Mouse (Mus musculus): ENCODE measurements around the gene Ttll7. TPM values are rescaled to one million over a fixed set of nuclear protein-coding genes. Genes with fewer than 3 reads are reported as not detected.

Ttll7 gene
- total and polyA plus RNA-seq, 3 experiments, result not detected

DNA sequence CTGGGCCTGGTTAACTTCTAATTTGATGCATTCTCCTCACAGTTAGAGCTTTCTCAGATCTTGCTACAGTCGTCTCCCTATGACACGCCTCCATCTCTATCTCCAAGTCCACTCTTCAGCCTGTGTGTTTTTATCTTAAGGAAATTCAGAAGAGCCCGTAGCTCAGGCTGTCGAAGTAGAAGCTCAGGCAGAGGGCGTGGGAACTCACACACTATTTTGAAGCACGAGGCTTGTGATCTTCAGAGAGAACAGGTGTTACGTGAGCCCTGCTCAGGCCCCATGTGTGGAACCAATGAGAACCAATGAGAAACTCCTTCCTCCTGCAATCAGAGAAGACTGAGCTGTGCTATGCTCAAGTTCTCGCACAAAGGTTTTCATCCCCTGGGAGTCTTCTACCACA is 65.7 kb downstream of the Ttll7 start:
- TF ChIP-seq TCF12 (IDR thresholded peaks at IDR 0.05; ENCODE audit: low read depth, low read length), result no peak
- no peak for TF ChIP-seq ETS1 (IDR thresholded peaks at IDR 0.05; ENCODE audit: low read depth, low read length)
- no peaks in the 10 kb centered on the region for H3K36me3 ChIP-seq (ENCODE audit: control insufficient read depth in 1 of 2, insufficient read depth in 2 of 2, low read length in 2 of 2)
- no peak overlapping the region for H3K27ac ChIP-seq (ENCODE audit: control insufficient read depth, low read depth, low read length)
- no peaks in the 10 kb centered on the region for H3K9me3 ChIP-seq (replicated peaks; ENCODE audit: insufficient read depth, low read length)
- H3K9ac ChIP-seq (ENCODE audit: control insufficient read depth, low read depth, low read length, poor library complexity, severe bottlenecking), result no peak overlapping the region
- H3K4me3 ChIP-seq (ENCODE audit: control insufficient read depth in 1 of 2, insufficient read depth in 1 of 2, low read depth in 2 of 2, low read length in 2 of 2), result no peak overlapping the region
- H3K4me1 ChIP-seq (ENCODE audit: control insufficient read depth in 1 of 2, insufficient read depth in 2 of 2, low read length in 2 of 2), result no peaks in the 10 kb centered on the region
- no peak for DNase-seq (ENCODE audit: low read depth, low spot score)
- H3K27me3 ChIP-seq (ENCODE audit: control insufficient read depth in 1 of 2, insufficient read depth in 2 of 2, low read length in 2 of 2), result no peaks in the 10 kb centered on the region
- H3K79me2 ChIP-seq (ENCODE audit: control insufficient read depth, insufficient read depth, low read length, poor library complexity), result no peaks in the 10 kb centered on the region

- Histone ChIP-seq H3K79me2 (ENCODE audit: control insufficient read depth, insufficient read depth, low read length, poor library complexity) (no peaks in the 10 kb centered on the region), H3K36me3 (ENCODE audit: control insufficient read depth in 1 of 2, insufficient read depth in 2 of 2, low read length in 2 of 2) (no peaks in the 10 kb centered on the region), H3K27ac (ENCODE audit: control insufficient read depth, low read depth, low read length) (no peak overlapping the region), H3K27me3 (ENCODE audit: control insufficient read depth in 1 of 2, insufficient read depth in 2 of 2, low read length in 2 of 2) (no peaks in the 10 kb centered on the region), H3K4me1 (ENCODE audit: control insufficient read depth in 1 of 2, insufficient read depth in 2 of 2, low read length in 2 of 2) (no peaks in the 10 kb centered on the region), H3K9me3 (replicated peaks; ENCODE audit: insufficient read depth, low read length) (no peaks in the 10 kb centered on the region), H3K4me3 (ENCODE audit: control insufficient read depth in 1 of 2, insufficient read depth in 1 of 2, low read depth in 2 of 2, low read length in 2 of 2) (no peak overlapping the region), H3K9ac (ENCODE audit: control insufficient read depth, low read depth, low read length, poor library complexity, severe bottlenecking) (no peak overlapping the region)
- no peak for DNase-seq (ENCODE audit: low read depth, low spot score)
- TF ChIP-seq POLR2A (IDR thresholded peaks at IDR 0.05; ENCODE audit: control insufficient read depth in 1 of 2, insufficient read depth in 1 of 2, low read depth in 1 of 2, low read length in 2 of 2, poor library complexity in 1 of 2), result no peak
- TF ChIP-seq USF1 (IDR thresholded peaks at IDR 0.05; ENCODE audit: low read depth, low read length), result no peak
- TF ChIP-seq BHLHE40 (IDR thresholded peaks at IDR 0.05; ENCODE audit: borderline replicate concordance, low read depth, low read length), result no peak
- no peak for TF ChIP-seq HCFC1 (IDR thresholded peaks at IDR 0.05; ENCODE audit: low read depth, low read length)
Observed at GRCm38 (mm10) chr3:146918323-146918722, 66.2 kb downstream of the Ttll7 start.

DNA sequence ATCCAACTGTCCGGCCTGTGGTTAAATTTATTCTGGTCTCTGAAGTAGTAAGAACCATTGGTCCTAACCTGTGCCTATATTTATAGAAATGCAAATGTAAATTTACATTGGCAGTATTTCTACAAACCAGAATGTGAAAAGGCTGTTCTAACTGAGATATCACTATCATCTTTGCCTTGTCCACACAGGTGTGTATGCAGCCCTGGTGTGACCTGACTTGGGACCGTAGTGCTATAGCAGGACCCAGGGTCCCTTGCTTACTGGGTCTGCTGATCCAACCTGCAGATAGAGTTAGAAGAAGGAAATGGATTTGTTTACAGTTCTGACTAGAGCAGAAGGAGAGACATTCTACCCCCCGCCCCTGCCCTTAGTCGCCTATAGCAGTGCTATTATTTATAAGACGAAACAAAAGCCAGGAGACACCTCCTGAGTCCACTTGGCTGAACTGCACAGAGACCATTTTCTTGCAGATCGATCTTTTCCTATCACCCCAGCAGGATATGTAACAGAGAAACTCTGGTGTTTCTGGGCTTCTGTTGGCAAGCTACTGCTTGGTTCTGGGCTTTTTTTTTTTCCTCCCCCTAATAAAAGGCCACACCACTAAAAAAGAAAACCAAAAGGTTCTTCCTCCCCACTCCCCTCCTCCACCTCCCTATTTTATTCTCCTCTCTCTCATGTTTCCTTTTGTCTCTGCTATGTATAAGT is 75.3 kb downstream of the Ttll7 start:
- no peaks in the 10 kb centered on the region for H3K4me1 ChIP-seq (ENCODE audit: control insufficient read depth in 1 of 2, insufficient read depth in 2 of 2, low read length in 2 of 2)
- no peak overlapping the region for H3K9ac ChIP-seq (ENCODE audit: control insufficient read depth, low read depth, low read length, poor library complexity, severe bottlenecking)
- TF ChIP-seq TAL1 (IDR thresholded peaks at IDR 0.05; ENCODE audit: low read length), result no peak
- no peak for TF ChIP-seq POLR2AphosphoS5 (IDR thresholded peaks at IDR 0.05; ENCODE audit: borderline replicate concordance, low read depth, low read length)
- no peak for TF ChIP-seq CHD1 (IDR thresholded peaks at IDR 0.05; ENCODE audit: low read depth, low read length)
- no peak for TF ChIP-seq MEF2A (IDR thresholded peaks at IDR 0.05; ENCODE audit: extremely low read depth, insufficient replicate concordance, low read depth, low read length, poor library complexity, severe bottlenecking)
- TF ChIP-seq ZMIZ1 (IDR thresholded peaks at IDR 0.05; ENCODE audit: low read depth, low read length), result no peak
- no peak for TF ChIP-seq E2F4 (IDR thresholded peaks at IDR 0.05; ENCODE audit: borderline replicate concordance, low read depth, low read length)
- DNase-seq (ENCODE audit: low read depth, low spot score), result no peak
- H3K4me3 ChIP-seq (ENCODE audit: control insufficient read depth in 1 of 2, insufficient read depth in 1 of 2, low read depth in 2 of 2, low read length in 2 of 2), result no peak overlapping the region
- H3K9me3 ChIP-seq (replicated peaks; ENCODE audit: insufficient read depth, low read length), result no peaks in the 10 kb centered on the region
- H3K27me3 ChIP-seq (ENCODE audit: control insufficient read depth in 1 of 2, insufficient read depth in 2 of 2, low read length in 2 of 2), result no peaks in the 10 kb centered on the region
- H3K27ac ChIP-seq (ENCODE audit: control insufficient read depth, low read depth, low read length), result no peak overlapping the region
- no peaks in the 10 kb centered on the region for H3K36me3 ChIP-seq (ENCODE audit: control insufficient read depth in 1 of 2, insufficient read depth in 2 of 2, low read length in 2 of 2)
- no peaks in the 10 kb centered on the region for H3K79me2 ChIP-seq (ENCODE audit: control insufficient read depth, insufficient read depth, low read length, poor library complexity)
